Mouse (Mus musculus): ENCODE data around the gene Cdh13. TPM values are rescaled to one million over a fixed set of nuclear protein-coding genes. Genes with fewer than 3 reads are reported as not detected.

The Cdh13 gene
- polyA plus RNA-seq, 1 experiment from 2014 or later: 24.3 TPM

GRCm38 (mm10) chr8:118916513-118916912 lies 633.0 kb downstream of the Cdh13 start:
- H3K27ac ChIP-seq (replicated peaks; ENCODE audit: low read depth, low read length): no peak overlapping the region
- no peaks in the 10 kb centered on the region for H3K4me1 ChIP-seq (ENCODE audit: control insufficient read depth, insufficient read depth, low read length)
- no peaks in the 10 kb centered on the region for H3K27me3 ChIP-seq (replicated peaks; ENCODE audit: control insufficient read depth, insufficient read depth, low read length)
- H3K36me3 ChIP-seq (ENCODE audit: control insufficient read depth, insufficient read depth, low read length): no peaks in the 10 kb centered on the region
- H3K9ac ChIP-seq (ENCODE audit: low read depth, low read length): no peak overlapping the region
- no peak for ATAC-seq (ENCODE audit: low read depth)
- no peak overlapping the region for H3K4me2 ChIP-seq (ENCODE audit: low read depth, low read length)
- no peak overlapping the region for H3K4me3 ChIP-seq (ENCODE audit: low read depth, low read length)
- peaks cover 12% of the 10 kb centered on the region; the same call in 1 of the 2 replicates for H3K9me3 ChIP-seq (ENCODE audit: control insufficient read depth, low read length)
- 92% methylated on average over 3 of the region's 3 CpGs for WGBS
- DNase-seq (ENCODE audit: low spot score): no peak

GRCm38 (mm10) chr8:118937412-118937811 lies 653.9 kb downstream of the Cdh13 start:
- DNase-seq (ENCODE audit: low spot score) (no peak), ATAC-seq (ENCODE audit: low read depth) (no peak)
- Histone ChIP-seq H3K27ac (replicated peaks; ENCODE audit: low read depth, low read length) (no peak overlapping the region), H3K36me3 (ENCODE audit: control insufficient read depth, insufficient read depth, low read length) (no peaks in the 10 kb centered on the region), H3K27me3 (replicated peaks; ENCODE audit: control insufficient read depth, insufficient read depth, low read length) (no peaks in the 10 kb centered on the region), H3K9ac (ENCODE audit: low read depth, low read length) (no peak overlapping the region), H3K9me3 (ENCODE audit: control insufficient read depth, low read length) (no peaks in the 10 kb centered on the region), H3K4me3 (ENCODE audit: low read depth, low read length) (no peak overlapping the region), H3K4me2 (ENCODE audit: low read depth, low read length) (no peak overlapping the region), H3K4me1 (ENCODE audit: control insufficient read depth, insufficient read depth, low read length) (no peaks in the 10 kb centered on the region)
- WGBS: 21% methylated on average over 11 of the region's 11 CpGs

GRCm38 (mm10) chr8:118938025-118938424 lies 654.5 kb downstream of the Cdh13 start:
- no peak overlapping the region for H3K4me3 ChIP-seq (ENCODE audit: low read depth, low read length)
- no peaks in the 10 kb centered on the region for H3K27me3 ChIP-seq (replicated peaks; ENCODE audit: control insufficient read depth, insufficient read depth, low read length)
- ATAC-seq (ENCODE audit: low read depth) (no peak), DNase-seq (ENCODE audit: low spot score) (no peak)
- H3K9ac ChIP-seq (ENCODE audit: low read depth, low read length): no peak overlapping the region
- H3K4me2 ChIP-seq (ENCODE audit: low read depth, low read length): no peak overlapping the region
- no peaks in the 10 kb centered on the region for H3K4me1 ChIP-seq (ENCODE audit: control insufficient read depth, insufficient read depth, low read length)
- H3K36me3 ChIP-seq (ENCODE audit: control insufficient read depth, insufficient read depth, low read length): no peaks in the 10 kb centered on the region
- no peaks in the 10 kb centered on the region for H3K9me3 ChIP-seq (ENCODE audit: control insufficient read depth, low read length)
- WGBS: 35% methylated on average over 8 of the region's 8 CpGs
- H3K27ac ChIP-seq (replicated peaks; ENCODE audit: low read depth, low read length): no peak overlapping the region

GRCm38 (mm10) chr8:118951766-118952741 lies 668.5 kb downstream of the Cdh13 start:
- Histone ChIP-seq H3K4me1 (ENCODE audit: control insufficient read depth, insufficient read depth, low read length) (no peaks in the 10 kb centered on the region), H3K4me2 (ENCODE audit: low read depth, low read length) (no peak overlapping the region), H3K9me3 (ENCODE audit: control insufficient read depth, low read length) (no peaks in the 10 kb centered on the region), H3K36me3 (ENCODE audit: control insufficient read depth, insufficient read depth, low read length) (no peaks in the 10 kb centered on the region), H3K4me3 (ENCODE audit: low read depth, low read length) (no peak overlapping the region), H3K27ac (replicated peaks; ENCODE audit: low read depth, low read length) (no peak overlapping the region), H3K9ac (ENCODE audit: low read depth, low read length) (no peak overlapping the region), H3K27me3 (replicated peaks; ENCODE audit: control insufficient read depth, insufficient read depth, low read length) (no peaks in the 10 kb centered on the region)
- 53% methylated on average over 20 of the region's 20 CpGs for WGBS
- ATAC-seq (ENCODE audit: low read depth) (no peak), DNase-seq (ENCODE audit: low spot score) (peak; percentile 56)

DNA sequence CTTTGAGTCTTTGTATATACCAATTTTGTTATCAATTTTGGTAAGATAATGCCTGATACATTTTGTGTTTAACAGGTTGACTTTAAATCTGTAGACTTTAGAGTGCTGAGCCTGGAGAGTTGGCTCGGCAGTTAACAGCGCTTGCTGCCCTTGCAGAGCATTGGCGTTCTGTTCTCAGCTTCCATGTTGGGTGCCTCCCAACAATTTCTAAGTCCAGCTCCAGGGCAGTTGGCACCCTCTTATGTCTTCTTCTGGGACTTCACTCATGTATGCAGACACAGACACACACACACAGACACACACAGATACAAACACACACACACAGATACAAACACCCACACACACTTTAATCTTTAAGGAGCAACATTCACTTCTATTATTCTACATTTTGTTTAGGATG lies 672.6 kb downstream of the Cdh13 start:
- no peak overlapping the region for H3K4me3 ChIP-seq (ENCODE audit: low read depth, low read length)
- H3K4me2 ChIP-seq (ENCODE audit: low read depth, low read length): no peak overlapping the region
- DNase-seq (ENCODE audit: low spot score) (no peak), ATAC-seq (ENCODE audit: low read depth) (no peak)
- no peaks in the 10 kb centered on the region for H3K36me3 ChIP-seq (ENCODE audit: control insufficient read depth, insufficient read depth, low read length)
- H3K9ac ChIP-seq (ENCODE audit: low read depth, low read length): no peak overlapping the region
- H3K4me1 ChIP-seq (ENCODE audit: control insufficient read depth, insufficient read depth, low read length): no peaks in the 10 kb centered on the region
- no peaks in the 10 kb centered on the region for H3K9me3 ChIP-seq (ENCODE audit: control insufficient read depth, low read length)
- no peak overlapping the region for H3K27ac ChIP-seq (replicated peaks; ENCODE audit: low read depth, low read length)
- WGBS: 84% methylated on average over 3 of the region's 3 CpGs
- H3K27me3 ChIP-seq (replicated peaks; ENCODE audit: control insufficient read depth, insufficient read depth, low read length): no peaks in the 10 kb centered on the region

- H3K9me3 ChIP-seq (ENCODE audit: control insufficient read depth, low read length): no peaks in the 10 kb centered on the region
- ATAC-seq (ENCODE audit: low read depth) (no peak), DNase-seq (ENCODE audit: low spot score) (no peak)
- no peaks in the 10 kb centered on the region for H3K27me3 ChIP-seq (replicated peaks; ENCODE audit: control insufficient read depth, insufficient read depth, low read length)
- no peak overlapping the region for H3K27ac ChIP-seq (replicated peaks; ENCODE audit: low read depth, low read length)
- WGBS: 82% methylated on average over 15 of the region's 15 CpGs
- no peak overlapping the region for H3K4me2 ChIP-seq (ENCODE audit: low read depth, low read length)
- no peak overlapping the region for H3K9ac ChIP-seq (ENCODE audit: low read depth, low read length)
- H3K36me3 ChIP-seq (ENCODE audit: control insufficient read depth, insufficient read depth, low read length): no peaks in the 10 kb centered on the region
- H3K4me1 ChIP-seq (ENCODE audit: control insufficient read depth, insufficient read depth, low read length): no peaks in the 10 kb centered on the region
- H3K4me3 ChIP-seq (ENCODE audit: low read depth, low read length): no peak overlapping the region
Measured at GRCm38 (mm10) chr8:118961877-118962545, 678.5 kb downstream of the Cdh13 start.

GRCm38 (mm10) chr8:118965101-118965840 lies 681.7 kb downstream of the Cdh13 start:
- no peak for ATAC-seq (ENCODE audit: low read depth)
- DNase-seq (ENCODE audit: low spot score): no peak
- Histone ChIP-seq H3K27ac (replicated peaks; ENCODE audit: low read depth, low read length) (no peak overlapping the region), H3K27me3 (replicated peaks; ENCODE audit: control insufficient read depth, insufficient read depth, low read length) (no peaks in the 10 kb centered on the region), H3K4me3 (ENCODE audit: low read depth, low read length) (no peak overlapping the region), H3K4me1 (ENCODE audit: control insufficient read depth, insufficient read depth, low read length) (no peaks in the 10 kb centered on the region), H3K9me3 (ENCODE audit: control insufficient read depth, low read length) (no peaks in the 10 kb centered on the region), H3K36me3 (ENCODE audit: control insufficient read depth, insufficient read depth, low read length) (no peaks in the 10 kb centered on the region), H3K9ac (ENCODE audit: low read depth, low read length) (no peak overlapping the region), H3K4me2 (ENCODE audit: low read depth, low read length) (no peak overlapping the region)
- WGBS: 87% methylated on average over 15 of the region's 15 CpGs

DNA sequence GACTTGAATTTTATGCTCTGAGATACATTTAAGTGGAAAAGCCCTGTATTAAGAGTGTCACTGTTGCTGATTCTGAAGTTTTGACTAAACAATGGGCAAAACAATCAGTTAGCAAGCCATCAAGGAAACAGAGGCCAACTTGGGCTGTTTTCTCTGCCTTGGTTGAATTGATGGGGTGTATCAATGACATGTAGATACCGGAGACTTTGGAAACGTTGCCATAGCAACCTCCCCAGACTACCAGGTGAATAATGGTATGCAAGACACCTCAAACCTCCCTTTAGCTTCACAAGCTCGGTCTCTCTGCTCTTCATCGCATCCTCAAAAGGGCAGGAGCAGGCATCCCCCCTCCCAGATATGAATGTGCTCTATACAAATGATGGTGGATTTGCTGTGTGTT lies 685.4 kb downstream of the Cdh13 start:
- WGBS: 65% methylated on average over 4 of the region's 4 CpGs
- Histone ChIP-seq H3K9ac (ENCODE audit: low read depth, low read length) (no peak overlapping the region), H3K27me3 (replicated peaks; ENCODE audit: control insufficient read depth, insufficient read depth, low read length) (no peaks in the 10 kb centered on the region), H3K27ac (replicated peaks; ENCODE audit: low read depth, low read length) (no peak overlapping the region), H3K4me2 (ENCODE audit: low read depth, low read length) (no peak overlapping the region), H3K9me3 (ENCODE audit: control insufficient read depth, low read length) (no peaks in the 10 kb centered on the region), H3K36me3 (ENCODE audit: control insufficient read depth, insufficient read depth, low read length) (no peaks in the 10 kb centered on the region), H3K4me1 (ENCODE audit: control insufficient read depth, insufficient read depth, low read length) (no peaks in the 10 kb centered on the region), H3K4me3 (ENCODE audit: low read depth, low read length) (no peak overlapping the region)
- ATAC-seq (ENCODE audit: low read depth): no peak
- no peak for DNase-seq (ENCODE audit: low spot score)
